Mouse (Mus musculus) WW6 (cell line): Measurements from ENCODE around the gene Rpgr.

Experiments
- DNase-seq: peaks from one replicate; pipeline ENCODE4 v3.0.0-alpha.2; 2013; ENCODE audit warnings: low read depth, low spot score

Gene Rpgr

DNA sequence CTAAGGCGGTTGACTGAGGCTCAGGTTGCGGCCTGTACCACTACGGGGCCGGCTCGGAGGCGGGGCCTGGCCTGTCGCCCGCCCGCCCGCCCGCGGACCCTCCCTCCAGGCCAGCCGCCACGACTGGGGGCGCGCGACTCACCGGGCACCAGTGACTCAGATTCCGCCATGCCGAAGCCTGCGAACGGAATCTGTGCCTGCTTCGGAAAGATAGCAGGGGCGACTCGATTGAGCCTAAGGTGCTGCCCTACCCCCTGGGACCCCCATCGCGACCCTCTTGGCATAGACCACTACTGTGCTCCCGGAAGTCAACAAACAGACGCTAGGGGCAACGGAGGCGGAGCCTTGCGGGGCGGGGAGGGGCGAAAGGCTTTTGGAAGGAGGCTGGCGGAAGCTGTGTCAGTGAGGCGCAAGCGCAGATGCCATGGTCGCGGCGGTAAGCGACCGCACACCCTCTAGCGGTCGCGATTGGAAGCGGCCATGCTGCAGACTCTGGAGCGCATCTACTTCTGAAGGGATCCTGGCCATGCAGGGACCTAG, at the start of gene Rpgr:
TSS of gene Rpgr (minus strand) at position 511 of the 540 bp plus-strand sequence.
- peak; percentile 70 for DNase-seq

DNA sequence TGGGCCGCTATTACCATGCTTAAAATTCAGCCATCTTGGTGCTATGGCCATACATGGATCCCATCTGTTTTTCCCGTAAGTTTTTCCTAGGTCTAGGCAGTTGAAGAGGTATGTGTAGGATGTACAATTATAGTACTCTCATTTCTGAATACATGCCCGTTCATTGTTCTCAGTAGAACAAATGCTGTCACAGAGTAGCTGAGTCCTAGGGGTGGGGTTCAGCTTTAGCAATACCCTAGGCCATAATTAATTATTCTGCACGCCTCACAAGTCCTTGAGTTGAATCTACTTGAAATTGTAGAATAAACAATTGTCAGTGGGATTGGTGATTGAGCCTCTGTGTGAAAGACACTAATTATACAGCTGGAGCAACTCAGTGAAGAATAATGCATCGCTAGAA, 41.5 kb upstream of the Rpgr start:
- no peak for DNase-seq

DNA sequence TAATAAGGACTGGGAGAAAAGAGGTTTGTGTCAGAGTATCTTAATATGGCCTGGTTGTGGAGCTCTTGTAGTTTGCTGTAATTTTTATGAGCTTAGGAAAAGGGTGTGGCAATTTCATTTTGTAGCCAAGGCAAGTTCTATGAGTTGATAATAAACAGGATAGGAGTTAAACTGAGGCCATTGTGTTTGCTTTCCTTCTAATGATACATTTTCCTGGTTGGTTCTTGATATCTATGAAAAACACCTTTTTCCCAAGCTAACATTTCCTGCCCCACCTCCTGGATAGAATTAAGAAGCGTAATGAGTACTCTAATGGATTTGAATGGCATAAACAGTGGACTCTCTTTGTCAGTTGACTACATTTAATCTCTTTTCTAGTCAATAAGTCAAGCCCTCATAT, 41.1 kb upstream of the Rpgr start:
- no peak for DNase-seq

GRCm38 (mm10) chrX:10251852-10252504, 35.3 kb upstream of the Rpgr start, which contains the start of gene Otc:
Otc (plus strand) TSS chrX:10252305.
- no peak for DNase-seq

- no peak for DNase-seq
Measured at GRCm38 (mm10) chrX:10251357-10251756, 34.6 kb upstream of the Rpgr start.

DNA sequence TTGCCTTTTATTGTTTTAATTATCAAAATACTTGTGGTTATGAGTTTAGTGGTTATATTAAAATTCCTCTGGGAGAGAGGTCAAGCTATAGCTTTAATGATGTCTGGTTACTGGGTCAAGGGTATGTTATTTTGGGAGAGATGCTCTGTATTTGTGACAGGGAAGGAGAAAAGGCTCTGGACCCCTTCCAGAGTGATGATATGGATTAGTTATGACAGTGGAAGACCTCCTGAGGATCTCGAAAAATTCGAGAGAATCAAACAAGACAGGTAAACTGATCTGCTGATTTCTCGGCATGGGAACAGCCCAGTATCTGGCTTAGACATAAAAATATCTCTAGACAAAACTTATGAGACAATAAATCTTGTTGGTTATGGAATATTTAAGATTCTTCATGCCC, 27.2 kb upstream of the Rpgr start:
- DNase-seq, result no peak

DNA sequence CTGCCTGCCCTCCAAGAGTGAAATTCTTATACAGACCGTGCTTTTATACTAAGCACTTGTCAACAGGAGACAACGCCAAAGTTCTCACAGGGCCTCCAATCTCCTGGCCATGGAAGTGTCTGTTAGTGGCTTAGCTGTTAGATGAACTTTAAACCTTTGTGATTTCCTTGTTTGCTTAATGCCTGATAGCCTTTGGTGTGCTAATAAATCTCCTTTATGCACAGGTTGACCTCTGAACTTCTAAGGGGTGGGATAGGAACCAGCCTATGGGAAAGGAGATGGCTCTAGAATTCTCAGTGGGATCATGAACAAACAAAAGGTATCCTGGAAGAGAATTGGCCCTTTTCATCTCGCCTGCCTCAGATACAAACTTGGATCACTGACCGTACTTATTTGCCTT, 22.8 kb upstream of the Rpgr start:
- no peak for DNase-seq

DNA sequence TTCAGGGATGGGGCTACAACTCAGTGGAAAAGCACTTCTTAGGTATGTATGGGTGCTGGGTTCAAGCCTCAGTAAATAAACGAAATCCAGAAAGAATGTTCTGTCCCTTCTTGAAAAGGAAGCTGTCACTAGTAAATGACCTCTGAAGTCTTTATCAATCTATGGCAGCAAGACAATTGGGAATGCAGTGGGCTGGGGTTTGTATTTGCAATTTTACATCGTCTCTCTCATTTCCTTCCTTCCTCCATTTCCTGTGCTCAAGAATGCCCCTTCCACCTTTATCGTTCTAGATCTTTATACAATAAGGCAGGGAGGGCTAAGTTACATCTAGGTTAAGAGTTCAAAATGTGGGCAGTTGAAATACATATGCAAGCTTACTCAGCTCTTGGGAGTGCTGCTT, 17.9 kb upstream of the Rpgr start:
- no peak for DNase-seq

DNA sequence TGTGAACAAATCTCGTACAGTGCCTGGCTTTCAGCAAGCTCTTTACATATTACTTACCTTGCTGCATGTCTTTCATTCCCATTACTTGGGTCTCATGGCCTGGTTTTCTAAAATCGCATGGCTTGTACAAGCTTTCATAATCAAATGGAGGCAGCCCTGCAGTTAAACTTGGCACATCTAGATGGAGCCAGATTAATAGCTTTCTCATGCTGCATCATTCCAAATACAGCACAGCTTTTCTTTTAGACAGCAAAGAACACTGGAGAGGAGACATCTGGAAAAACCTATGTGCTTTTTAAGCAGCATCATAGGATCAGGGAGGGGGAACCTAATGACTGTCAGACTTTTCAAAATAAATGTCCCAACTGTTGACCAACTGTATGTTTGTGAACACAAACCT, 16.3 kb upstream of the Rpgr start:
- DNase-seq, result no peak

- no peak for DNase-seq
Measured at GRCm38 (mm10) chrX:10219281-10219680, 2.6 kb upstream of the Rpgr start.

- DNase-seq, result no peak
Measured at GRCm38 (mm10) chrX:10215972-10216371, 748 bp downstream of the Rpgr start.

GRCm38 (mm10) chrX:10205937-10206336, 10.8 kb downstream of the Rpgr start:
- no peak for DNase-seq

DNA sequence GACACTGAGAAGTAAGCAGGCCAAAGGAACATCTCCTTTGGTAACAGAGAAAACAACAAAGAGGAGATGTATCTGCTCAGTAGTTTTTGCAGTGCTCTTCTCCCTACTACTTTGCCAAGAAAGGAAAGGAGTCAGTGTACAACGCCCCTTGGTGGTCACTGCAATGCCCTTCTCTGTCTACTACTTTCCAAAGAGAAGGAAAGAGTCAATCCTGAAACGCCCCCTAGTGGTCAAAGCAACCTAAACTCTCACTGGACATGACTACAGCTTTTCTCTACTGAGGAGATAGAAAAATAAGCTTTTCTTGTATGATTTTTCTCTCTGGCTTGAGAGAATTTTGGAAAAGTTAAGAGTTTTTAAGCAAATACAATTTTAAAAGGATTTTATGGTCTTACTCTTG, 15.4 kb downstream of the Rpgr start:
- DNase-seq, result no peak

DNA sequence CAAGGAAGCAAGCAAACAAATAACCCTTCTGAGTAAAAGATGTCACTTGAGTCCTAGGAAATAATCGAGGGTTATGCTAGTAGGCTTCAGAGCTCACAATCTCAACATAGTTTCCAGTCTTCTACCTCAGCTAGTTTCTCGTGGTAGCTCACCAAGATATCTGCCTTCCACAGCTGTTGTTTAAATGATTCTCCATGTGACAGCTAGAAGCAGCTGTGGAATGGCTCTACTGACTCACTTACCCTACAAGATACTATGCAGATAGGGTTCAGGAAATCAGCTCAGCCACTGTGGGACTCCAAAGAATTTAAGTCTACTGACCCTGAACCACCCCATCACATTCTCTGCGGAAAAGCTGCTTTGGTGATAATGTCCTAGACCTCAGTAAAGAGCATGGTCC, 64.3 kb downstream of the Rpgr start:
- DNase-seq, result no peak

DNA sequence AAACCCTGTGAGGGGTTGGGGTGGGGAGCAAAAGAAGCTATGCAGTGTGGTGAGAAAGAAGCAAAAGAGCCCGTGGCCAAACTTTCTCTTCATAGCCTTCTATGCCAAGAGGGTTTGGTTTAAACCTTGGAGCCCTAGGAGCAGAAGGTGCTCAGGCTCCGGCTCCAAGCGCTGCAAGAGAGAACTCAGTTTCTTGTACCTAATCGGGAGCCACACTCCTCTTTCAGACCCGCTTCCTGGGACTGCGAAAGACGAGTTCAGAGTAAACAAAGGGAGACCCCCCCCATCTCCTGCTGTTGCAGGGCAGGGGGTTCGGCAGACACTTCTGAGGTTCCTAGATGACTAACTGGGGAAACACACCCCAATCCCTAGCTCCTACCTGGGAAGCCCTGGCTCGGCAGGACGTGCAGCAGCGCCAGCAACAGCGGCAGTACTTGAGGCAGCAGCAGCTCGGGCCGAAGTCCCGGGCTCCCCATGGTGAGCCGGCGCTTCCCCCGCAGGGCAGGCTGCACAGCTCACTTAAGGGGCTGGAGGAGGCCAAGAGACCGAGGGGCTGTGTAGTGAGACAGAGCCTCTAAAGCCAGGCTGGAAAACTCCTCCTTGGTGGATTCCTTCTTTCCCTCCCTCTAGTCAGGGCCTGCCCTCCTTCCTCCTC, 99.5 kb downstream of the Rpgr start, which contains the start of gene Srpx:
TSS of gene Srpx (minus strand) at position 645 of the 655 bp plus-strand sequence.
- DNase-seq, result no peak

- no peak for DNase-seq
Measured at GRCm38 (mm10) chrX:10115780-10116179, 100.9 kb downstream of the Rpgr start.

DNA sequence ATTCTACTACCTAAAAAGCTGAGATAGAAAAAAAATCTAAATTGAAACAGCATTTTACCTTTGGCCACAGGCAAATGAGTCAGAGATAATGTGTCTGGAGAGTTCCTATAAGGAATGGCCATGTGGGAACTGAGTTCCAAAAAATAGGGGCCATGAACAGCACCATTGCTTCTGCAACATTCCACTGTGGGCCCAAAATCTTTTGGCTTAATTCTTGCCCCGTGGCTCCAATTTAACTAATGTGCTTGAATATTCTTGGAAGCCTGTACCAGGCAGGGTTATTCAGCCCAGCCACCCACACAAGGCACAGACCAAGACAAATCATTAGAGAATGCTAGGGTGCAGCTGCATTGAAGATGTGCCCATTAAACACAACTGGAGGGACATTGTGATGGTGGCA, 106.0 kb downstream of the Rpgr start:
- DNase-seq, result no peak

- DNase-seq, result no peak
Measured at GRCm38 (mm10) chrX:10108558-10108957, 108.2 kb downstream of the Rpgr start.

GRCm38 (mm10) chrX:10105475-10105874, 111.2 kb downstream of the Rpgr start:
- DNase-seq, result no peak

GRCm38 (mm10) chrX:10102739-10103138, 114.0 kb downstream of the Rpgr start:
- no peak for DNase-seq

- no peak for DNase-seq
Measured at GRCm38 (mm10) chrX:10095797-10096196, 120.9 kb downstream of the Rpgr start.

DNA sequence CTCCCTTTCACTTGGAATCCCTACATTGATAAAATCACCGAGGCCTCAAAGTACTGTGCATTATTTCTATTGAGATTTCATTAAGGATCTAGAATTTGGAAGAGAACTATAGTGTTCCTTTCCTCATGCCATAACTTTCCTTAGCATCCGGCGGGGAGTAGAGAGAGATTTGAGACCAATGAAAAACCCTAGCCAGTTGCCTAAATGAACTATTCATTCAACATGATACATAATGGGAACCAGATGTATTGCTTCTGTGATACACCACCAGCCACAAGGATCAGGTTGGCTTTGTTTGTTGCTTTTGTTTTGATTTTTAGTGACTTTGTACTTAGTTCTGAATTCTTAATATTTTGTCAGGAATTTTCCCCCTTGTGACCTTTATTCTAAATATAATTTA, 136.3 kb downstream of the Rpgr start:
- DNase-seq, result no peak

DNA sequence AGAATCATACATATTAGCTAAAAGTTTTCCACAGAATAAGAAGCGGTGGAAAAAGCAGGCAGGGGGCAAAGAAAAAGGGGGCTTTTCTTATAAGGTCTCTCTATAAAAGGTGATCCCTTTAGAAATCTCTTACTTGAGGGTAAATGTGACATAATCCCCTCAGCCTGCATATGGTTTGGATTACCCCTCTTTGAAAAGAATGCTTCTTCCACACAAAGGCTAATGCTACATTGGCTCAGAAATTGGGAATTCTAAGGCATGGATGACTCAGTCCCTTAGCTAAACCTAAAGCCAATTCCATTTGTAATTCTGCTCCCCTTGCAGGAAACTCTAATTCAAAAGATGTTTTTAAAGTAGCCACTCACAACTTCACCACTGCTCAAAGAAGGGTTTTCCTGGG, 136.7 kb downstream of the Rpgr start:
- DNase-seq, result no peak
